ENCODE assay signal across 17 mouse cellular contexts in the genomic region with DNA sequence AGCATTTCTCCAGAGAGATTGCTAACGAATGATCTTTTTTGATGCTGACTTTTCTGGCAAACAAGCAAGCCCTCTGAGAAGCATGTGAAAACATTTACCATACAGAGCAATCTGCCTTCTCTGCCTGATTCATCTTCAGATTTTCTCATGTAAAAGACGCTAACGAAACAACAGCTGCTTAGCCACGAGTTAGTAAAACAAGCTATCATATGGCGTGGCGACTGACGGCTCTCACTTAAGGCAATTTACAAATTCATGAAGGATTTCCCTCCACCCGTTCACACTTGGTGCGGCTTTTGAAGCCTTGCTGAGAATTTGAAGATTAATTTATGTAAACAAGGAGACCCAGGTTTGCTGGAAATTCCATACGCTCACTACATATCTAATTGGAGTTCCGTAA. TPM values are rescaled to one million over a fixed set of nuclear protein-coding genes. Genes with fewer than 3 reads are reported as not detected.
DNase-seq lines count a peak whose midpoint lies in the region; ATAC-seq and TF ChIP-seq lines count a peak whose summit lies in the region.
"Had no signal": no experiment of that assay in that cellular context is flagged by ENCODE, and none has a peak within 500 bp of the region (broad histone marks: within the 10 kb centered on the region; RNA-seq: fewer than 3 reads in every experiment).

No protein-coding gene starts in this region.

- ATAC-seq in forebrain, embryonic 16.5 days, result peak; percentile 92
- no peak for ATAC-seq in midbrain, postnatal 0 days (ENCODE audit: low FRiP score)
- ATAC-seq: liver, postnatal 0 days had no signal

- TF ChIP-seq CTCF in layer of hippocampus, adult 2 months (conservative IDR thresholded peaks at IDR 0.05), result no peak
- no peak for TF ChIP-seq CTCF in midbrain, postnatal 0 days (IDR thresholded peaks at IDR 0.05)

- H3K4me1 ChIP-seq in forebrain, embryonic 16.5 days (replicated peaks; ENCODE audit: control insufficient read depth, insufficient read depth, low read length), result no peaks in the 10 kb centered on the region
- H3K4me1 ChIP-seq in midbrain, postnatal 0 days (ENCODE audit: insufficient read depth, low read length), result no peaks in the 10 kb centered on the region
- H3K4me1 ChIP-seq: megakaryocyte, embryonic 14.5 days had no signal

- H3K27ac ChIP-seq in layer of hippocampus, adult 2 months, result no peak overlapping the region
- H3K27ac ChIP-seq in forebrain, embryonic 16.5 days (ENCODE audit: low read length), result no peak overlapping the region
- no peak overlapping the region for H3K27ac ChIP-seq in midbrain, postnatal 0 days (ENCODE audit: low read depth, low read length)
- H3K27ac ChIP-seq: limb, embryonic 12.5 days had no signal

- no peaks in the 10 kb centered on the region for H3K36me3 ChIP-seq in forebrain, embryonic 16.5 days (ENCODE audit: control insufficient read depth, insufficient read depth)
- H3K36me3 ChIP-seq in midbrain, postnatal 0 days (ENCODE audit: insufficient read depth, low read length), result no peaks in the 10 kb centered on the region
- H3K36me3 ChIP-seq: limb, embryonic 12.5 days had no signal

- no peak overlapping the region for H3K9ac ChIP-seq in forebrain, embryonic 16.5 days (replicated peaks; ENCODE audit: low read depth, low read length)
- H3K9ac ChIP-seq in midbrain, postnatal 0 days (replicated peaks; ENCODE audit: low read length, poor library complexity, severe bottlenecking), result no peak overlapping the region
- H3K9ac ChIP-seq: limb, embryonic 12.5 days; liver, postnatal 0 days had no signal

- peak; percentile 11 to 28 for DNase-seq in layer of hippocampus, adult 2 months (ENCODE audit: low spot score in 2 of 2)
- DNase-seq in layer of hippocampus, postnatal 25 days (ENCODE audit: extremely low spot score in 1 of 2, low spot score in 1 of 2), result no peak
- peak; percentile 26 to 53 for DNase-seq in right cerebral cortex, postnatal 10 days (ENCODE audit: low spot score in 2 of 2)
- DNase-seq in right cerebral cortex, postnatal 36 days (ENCODE audit: low spot score in 2 of 2), result no peak
- peak; percentile 5 for DNase-seq in midbrain, postnatal 0 days (ENCODE audit: low spot score)
- no peak for DNase-seq in thymus, postnatal 36 days
- DNase-seq: cerebellum, adult 11-12 months; heart, postnatal 36 days; kidney, adult 11 months; kidney, postnatal 25 days; liver, postnatal 0 days; thymus, adult 2 months had no signal

- peaks cover 13% of the 10 kb centered on the region; the same call in 1 of the 2 replicates for H3K27me3 ChIP-seq in forebrain, embryonic 16.5 days (replicated peaks; ENCODE audit: control insufficient read depth, insufficient read depth, low read length)
- no peaks in the 10 kb centered on the region for H3K27me3 ChIP-seq in midbrain, postnatal 0 days (ENCODE audit: insufficient read depth, low read length)
- H3K27me3 ChIP-seq: CH12.LX; limb, embryonic 12.5 days; megakaryocyte, embryonic 14.5 days had no signal

- WGBS in forebrain, embryonic 16.5 days, result 23% methylated on average over 11 of the region's 11 CpGs
- 42% methylated on average over 11 of the region's 11 CpGs for WGBS in midbrain, postnatal 0 days

- no peak overlapping the region for H3K4me2 ChIP-seq in forebrain, embryonic 16.5 days (ENCODE audit: low read length)
- H3K4me2 ChIP-seq in midbrain, postnatal 0 days (ENCODE audit: low read depth, low read length, poor library complexity, severe bottlenecking), result no peak overlapping the region
- H3K4me2 ChIP-seq: heart, embryonic 11.5 days; limb, embryonic 12.5 days had no signal

- H3K9me3 ChIP-seq in forebrain, embryonic 16.5 days (ENCODE audit: control insufficient read depth, low read length), result no peaks in the 10 kb centered on the region
- H3K9me3 ChIP-seq in midbrain, postnatal 0 days (ENCODE audit: low read length), result no peaks in the 10 kb centered on the region
- H3K9me3 ChIP-seq: limb, embryonic 12.5 days; megakaryocyte, embryonic 14.5 days had no signal

- H3K4me3 ChIP-seq in layer of hippocampus, adult 2 months, result no peak overlapping the region
- H3K4me3 ChIP-seq in forebrain, embryonic 16.5 days (replicated peaks; ENCODE audit: low read length), result no peak overlapping the region
- no peak overlapping the region for H3K4me3 ChIP-seq in midbrain, postnatal 0 days (ENCODE audit: low read depth, low read length)
- H3K4me3 ChIP-seq: limb, embryonic 12.5 days; megakaryocyte, embryonic 14.5 days had no signal

RNA-seq across cellular contexts. Expression of gene Map3k1, which starts 25.8 kb away (rescaled TPM):
- 10 to 100 TPM in 1 of 2 experiments, 1 to 10 TPM in 1; 9.4 to 11.2 TPM for total RNA-seq in layer of hippocampus, adult 2 months (2021)
- 10 to 100 TPM; 10.1 to 12.0 TPM for total RNA-seq in layer of hippocampus, postnatal 25 days (2021)
- 10.4 and 10.7 TPM in 2 replicates for polyA plus RNA-seq in forebrain, embryonic 16.5 days (2015; fragmentation: Nextera tagmentation; extraction: Ambion mirVana)
- total RNA-seq in midbrain, postnatal 0 days (2014; rRNA removed), result 16.3 and 19.2 TPM in 2 replicates
- 6.1 and 6.2 TPM in 2 replicates for polyA plus RNA-seq in midbrain, postnatal 0 days (2015; fragmentation: Nextera tagmentation; extraction: Ambion mirVana)

Comparison
In these comparisons a context has a peak if more than half of its experiments do, and no peak if none do; other contexts are left out.
1. DNase-seq: peak in layer of hippocampus, adult 2 months (2 of 2), right cerebral cortex, postnatal 10 days (2 of 2) and midbrain, postnatal 0 days (single experiment); none in layer of hippocampus, postnatal 25 days (0 of 2), right cerebral cortex, postnatal 36 days (0 of 2) and thymus, postnatal 36 days (0 of 2).